Mouse (Mus musculus): Measurements from ENCODE around the gene Esp24. TPM values are rescaled to one million over a fixed set of nuclear protein-coding genes. Genes with fewer than 3 reads are reported as not detected.

Gene Esp24
- polyA plus RNA-seq, 1 experiment from 2014 or later, result not detected

Other genes with a start within 250 kb of the Esp24 start
- not detected in 2 replicates for gene Gm21903, start 6.6 kb downstream of the Esp24 start, polyA plus RNA-seq (2014; fragmentation: Nextera tagmentation; extraction: Ambion mirVana)
- not detected in 2 replicates for gene Esp23, start 40.3 kb downstream of the Esp24 start, polyA plus RNA-seq (2014; fragmentation: Nextera tagmentation; extraction: Ambion mirVana)
- gene Esp22, start 58.6 kb downstream of the Esp24 start, polyA plus RNA-seq (2014; fragmentation: Nextera tagmentation; extraction: Ambion mirVana), result not detected in 2 replicates

Measured in hindbrain, embryonic 11.5 days (tissue).